Mouse (Mus musculus) megakaryocyte-erythroid progenitor cell, adult 5-6 weeks (primary cell): ENCODE measurements around the gene Gca. TPM values are rescaled to one million over a fixed set of nuclear protein-coding genes. Genes with fewer than 3 reads are reported as not detected.

Source experiments
- ATAC-seq: replicated peaks from 2 replicates; pipeline ENCODE4 v1.8.0; 2016; ENCODE audit warnings: mild to moderate bottlenecking, inconsistent platforms; ENCODE audit not compliant: severe bottlenecking, poor library complexity, low FRiP score, low TSS enrichment
- total RNA-seq, 2 experiments: library from RNA; stranded (forward) in 1 of 2; stranded (reverse) in 1 of 2; fragments of 200-1000, 215-1000 nt in 1 of 2; fragments of >200 nt in 1 of 2; fragmentation: Nextera tagmentation in 1 of 2; gene quantifications; 2 replicates each; pipeline ENCODE4 v1.2.3; 2014 to 2017

The Gca gene
- 1.2 and 1.4 TPM in 2 replicates for total RNA-seq (2014; fragmentation: Nextera tagmentation)
- total RNA-seq (2017): 1.6 and 1.9 TPM in 2 replicates

DNA sequence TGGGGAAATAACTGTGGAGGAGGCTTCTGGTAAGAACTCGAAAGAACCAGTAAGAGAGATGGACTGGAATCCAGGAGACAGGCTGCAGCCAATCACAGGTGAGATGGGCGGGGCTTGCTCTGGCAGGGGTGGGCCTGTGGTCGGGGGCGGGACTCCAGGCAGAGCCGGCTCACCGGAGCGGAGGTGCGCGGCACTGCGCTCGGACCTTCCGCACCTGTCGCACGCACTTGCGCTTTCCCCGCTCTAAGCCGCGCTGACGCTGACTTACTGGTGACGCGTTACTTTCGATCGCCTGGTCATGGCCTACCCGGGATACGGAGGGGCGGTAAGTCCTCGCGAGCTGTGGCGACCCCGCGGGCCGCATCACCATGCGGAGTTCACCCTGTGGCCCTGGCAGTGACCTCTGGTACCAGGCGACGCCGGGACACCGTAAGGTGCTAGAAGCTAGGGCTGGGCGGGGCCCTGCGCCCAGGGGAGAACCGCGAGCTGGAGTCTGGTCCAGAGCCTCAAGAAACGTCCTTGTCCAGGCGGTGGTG lies at the start of gene Gca:
Gene Gca, plus strand, starts transcription at position 151 of the 536 bp plus-strand sequence.
- peak; percentile 99 for ATAC-seq

- ATAC-seq: peak; percentile 98
Observed at GRCm38 (mm10) chr2:62618934-62619341, 45.1 kb upstream of the Gca start.

DNA sequence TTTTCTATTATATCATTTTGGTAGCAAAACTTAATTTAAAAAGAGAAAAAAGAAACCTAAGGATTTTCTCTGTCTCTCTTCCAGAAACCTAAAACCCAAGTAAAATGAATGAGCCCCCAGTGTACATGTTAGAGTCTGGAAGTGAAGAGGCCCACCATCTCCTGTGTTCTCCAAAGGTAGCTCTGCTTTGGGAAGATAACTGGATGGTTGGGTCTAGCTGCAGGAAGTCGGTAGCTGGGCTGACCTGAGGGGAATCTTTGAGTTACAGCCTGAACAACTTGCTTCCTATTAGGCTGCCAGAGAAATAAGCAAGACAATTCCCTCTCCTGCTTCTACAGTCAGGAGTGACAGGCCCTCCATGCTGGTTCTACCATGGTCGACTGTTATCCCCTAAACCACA lies 44.4 kb upstream of the Gca start:
- no peak for ATAC-seq

- ATAC-seq: 0 out of 2 replicates have a peak, but pooled peaks have one; percentile 3
Observed at GRCm38 (mm10) chr2:62623024-62623441, 41.1 kb upstream of the Gca start.

DNA sequence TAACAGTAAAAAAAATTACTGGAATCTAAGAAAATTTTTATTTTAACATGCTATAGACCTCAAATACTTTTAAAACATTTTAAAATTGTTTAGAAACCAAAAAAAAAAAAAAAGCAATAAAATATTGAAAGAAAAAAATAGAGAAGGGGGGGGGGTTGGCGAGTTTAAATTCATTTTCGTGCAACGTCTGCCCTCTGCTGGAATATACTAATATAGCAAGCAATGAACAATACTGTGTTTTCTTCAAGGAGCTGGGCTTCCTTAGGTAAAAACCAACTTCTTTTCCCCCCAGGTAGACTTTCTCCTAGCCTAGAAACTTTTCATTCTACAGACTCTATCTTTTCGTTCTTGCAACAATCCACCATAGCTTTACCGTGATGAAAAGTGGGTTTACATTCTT lies 36.4 kb upstream of the Gca start:
- ATAC-seq: no peak; the same call in 1 of the 2 replicates

DNA sequence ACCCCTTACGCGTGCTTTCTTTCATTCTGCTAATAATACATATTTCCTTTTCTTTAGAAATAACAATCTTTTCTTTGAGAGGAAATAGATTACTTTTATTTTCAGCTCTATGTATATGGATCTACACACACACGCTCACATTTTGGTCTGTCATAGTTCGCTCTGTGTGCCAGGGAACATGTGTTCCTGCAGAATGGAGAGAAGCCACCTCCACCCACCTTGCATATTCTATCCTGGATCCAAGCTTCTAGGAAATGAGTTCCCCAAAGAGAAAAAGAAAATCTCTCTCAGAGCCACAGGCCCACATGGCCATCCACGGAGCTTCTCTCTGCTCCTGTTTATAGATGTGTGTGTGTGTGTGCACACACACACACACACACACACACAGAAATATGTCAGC lies 35.7 kb upstream of the Gca start:
- no peak for ATAC-seq

DNA sequence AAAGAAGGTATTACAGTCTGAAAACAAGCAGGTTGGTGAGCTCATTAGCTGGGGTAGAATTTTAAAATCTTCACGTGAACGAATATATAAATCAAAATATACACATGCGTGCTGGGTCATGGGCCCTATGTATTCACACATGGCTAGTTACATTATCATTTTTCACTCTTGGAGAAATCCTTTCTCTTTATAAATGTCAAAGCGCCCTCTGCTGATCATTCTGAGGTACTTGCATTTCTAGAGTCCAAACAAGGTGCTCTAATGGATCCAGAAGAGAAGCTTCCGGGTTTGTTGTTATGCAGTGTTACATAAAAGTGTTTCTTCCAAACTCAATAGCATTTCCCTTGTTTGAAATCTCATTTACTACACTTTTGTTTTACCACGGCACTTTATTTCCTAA lies 33.6 kb upstream of the Gca start:
- peak; percentile 92 for ATAC-seq

GRCm38 (mm10) chr2:62639869-62640268 lies 24.2 kb upstream of the Gca start:
- no peak for ATAC-seq

- ATAC-seq: peak; percentile 74
Observed at GRCm38 (mm10) chr2:62643405-62644305, 20.4 kb upstream of the Gca start.

DNA sequence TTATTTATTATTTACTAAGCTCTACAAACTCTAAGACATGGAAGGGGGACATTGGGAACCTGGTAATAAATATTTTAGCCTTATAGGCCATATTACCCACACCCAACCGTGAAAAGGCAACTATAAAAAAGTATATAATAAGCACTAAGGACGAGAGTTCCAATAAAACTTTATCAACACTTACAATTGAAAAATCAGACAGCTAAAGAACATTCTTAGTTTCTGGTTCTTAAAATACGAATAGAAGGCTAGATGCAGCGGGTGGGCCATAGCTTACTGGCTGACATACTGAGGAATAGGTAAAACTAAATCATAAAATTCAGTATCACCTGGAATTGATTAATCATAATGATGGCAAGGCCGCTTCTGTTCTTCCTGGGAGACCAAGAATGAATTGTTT lies 19.2 kb upstream of the Gca start:
- no peak for ATAC-seq

GRCm38 (mm10) chr2:62645475-62645874 lies 18.6 kb upstream of the Gca start:
- peak; percentile 39; the same call in 1 of the 2 replicates for ATAC-seq

DNA sequence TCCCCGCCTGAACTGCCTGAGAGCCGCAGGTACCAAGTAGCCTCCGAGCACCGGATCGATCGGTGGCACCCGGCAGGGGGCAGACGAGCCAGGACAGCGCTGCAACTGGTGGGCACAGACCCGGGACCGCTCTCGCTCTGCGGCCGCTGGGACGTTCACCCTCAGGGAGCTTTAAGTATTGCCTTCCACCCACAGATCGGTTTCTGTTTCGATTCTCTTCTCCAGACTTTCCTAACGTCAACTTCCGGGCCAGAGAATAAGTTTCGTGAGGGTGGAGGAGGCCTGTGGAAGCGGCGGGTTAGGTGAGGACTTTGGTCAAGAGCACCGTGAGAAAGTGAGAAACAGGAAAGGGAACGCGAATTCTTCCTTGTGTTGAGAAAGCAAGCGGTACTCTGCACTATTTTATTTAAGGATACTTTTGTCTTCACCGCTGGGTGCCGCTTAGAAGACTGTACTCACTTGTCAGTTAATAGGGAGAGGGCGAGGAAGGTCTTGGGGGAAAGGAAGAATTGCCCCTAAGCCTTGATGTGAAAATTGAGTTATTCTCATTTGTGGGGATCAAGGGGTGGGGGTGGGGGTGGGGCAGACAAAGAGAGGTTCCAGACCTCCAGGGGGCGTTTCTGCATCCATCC lies 18.0 kb upstream of the Gca start, which contains the start of gene Ifih1:
Gene Ifih1, minus strand, starts transcription at position 242 of the 632 bp plus-strand sequence.
- peak; percentile 89 for ATAC-seq

- no peak for ATAC-seq
Observed at GRCm38 (mm10) chr2:62646671-62647289, 17.3 kb upstream of the Gca start.

DNA sequence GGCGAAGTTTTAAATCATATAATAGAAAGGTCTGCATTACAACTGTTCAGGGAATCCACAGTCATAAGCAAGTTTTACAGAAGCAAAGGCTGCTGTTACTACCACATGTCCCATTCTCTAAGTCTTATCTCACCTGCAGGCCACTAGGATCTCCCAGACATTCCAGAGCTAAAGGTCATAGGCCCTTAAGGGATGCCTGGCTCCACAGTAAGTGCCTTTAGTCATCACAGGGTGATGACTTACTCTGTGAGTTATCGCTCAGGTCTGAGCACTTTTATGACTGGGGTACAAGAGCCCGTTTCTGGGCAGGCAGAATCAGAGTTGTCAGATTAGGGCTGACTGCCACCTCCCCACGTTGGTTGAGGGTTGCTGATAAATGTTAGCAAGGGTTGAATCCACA lies 12.2 kb upstream of the Gca start:
- ATAC-seq: peak; percentile 26; the same call in 1 of the 2 replicates

- no peak for ATAC-seq
Observed at GRCm38 (mm10) chr2:62652466-62652865, 11.6 kb upstream of the Gca start.

- ATAC-seq: peak; percentile 97
Observed at GRCm38 (mm10) chr2:62654519-62655338, 9.4 kb upstream of the Gca start.

- ATAC-seq: no peak
Observed at GRCm38 (mm10) chr2:62656072-62656471, 8.0 kb upstream of the Gca start.

- no peak for ATAC-seq
Observed at GRCm38 (mm10) chr2:62660565-62660964, 3.5 kb upstream of the Gca start.

DNA sequence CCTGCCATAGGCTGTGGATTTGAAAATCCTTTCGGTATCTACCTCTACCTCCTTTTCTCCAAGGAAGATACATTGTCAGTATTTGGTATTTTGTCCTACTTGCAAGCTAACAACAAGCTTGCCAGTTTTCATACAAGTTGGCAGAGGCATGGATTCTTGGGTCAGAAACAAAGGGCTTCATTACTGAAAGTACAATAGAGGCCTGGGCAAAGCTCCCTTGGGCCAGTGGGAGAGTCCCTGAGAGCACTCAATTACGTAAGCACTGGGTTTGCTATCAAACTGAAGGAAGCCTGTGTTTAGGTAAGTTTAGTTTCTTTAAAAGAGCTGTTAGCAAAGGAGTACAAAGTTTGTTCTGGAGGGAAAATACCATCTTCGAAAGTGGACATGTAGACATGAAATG lies 1.5 kb upstream of the Gca start:
- no peak for ATAC-seq
